Mouse (Mus musculus) WW6 (cell line): ENCODE results near the gene Pnrc2.

ENCODE experiments used
- DNase-seq: peaks from one replicate; pipeline ENCODE4 v3.0.0-alpha.2; 2013; ENCODE audit warnings: low read depth, low spot score

Gene Pnrc2

GRCm38 (mm10) chr4:135824254-135824653, 49.4 kb downstream of the Pnrc2 start:
- no peak for DNase-seq

GRCm38 (mm10) chr4:135823298-135823697, 50.4 kb downstream of the Pnrc2 start:
- no peak for DNase-seq

GRCm38 (mm10) chr4:135821772-135822171, 51.9 kb downstream of the Pnrc2 start:
- no peak for DNase-seq
